Mouse (Mus musculus) forebrain, embryonic 12.5 days (tissue): ENCODE data around the gene Wfdc10. TPM values are rescaled to one million over a fixed set of nuclear protein-coding genes. Genes with fewer than 3 reads are reported as not detected.

Source experiments
- ATAC-seq: fragments of 200-750 bp; cut with Nextera tagmentation; 2 replicates; pipeline ENCODE4 v1.8.0; 2017; ENCODE audit warnings: moderate TSS enrichment; ENCODE audit not compliant: low FRiP score
- H3K27ac ChIP-seq: fragments of 300-500 bp; sonication (generic); 2 replicates; pipeline ENCODE4 v1.5.1; 2016; ENCODE audit warnings: mild to moderate bottlenecking
- H3K27me3 ChIP-seq: fragments of 300-500 bp; sonication (generic); 2 replicates; pipeline ENCODE4 v1.6.1; 2016; ENCODE audit warnings: mild to moderate bottlenecking
- H3K36me3 ChIP-seq: fragments of 300-500 bp; sonication (generic); replicated peaks from 2 replicates; pipeline ENCODE4 v1.6.1; 2016; ENCODE audit warnings: mild to moderate bottlenecking
- H3K4me1 ChIP-seq: fragments of 300-500 bp; sonication (generic); 2 replicates; pipeline ENCODE4 v1.6.1; 2016
- H3K4me2 ChIP-seq: fragments of 300-500 bp; sonication (generic); 2 replicates; pipeline ENCODE4 v1.6.1; 2016; ENCODE audit warnings: mild to moderate bottlenecking, moderate library complexity
- H3K4me3 ChIP-seq: fragments of 300-500 bp; sonication (generic); replicated peaks from 2 replicates; pipeline ENCODE4 v1.5.1; 2016; ENCODE audit warnings: mild to moderate bottlenecking
- H3K9ac ChIP-seq: fragments of 300-500 bp; sonication (generic); 2 replicates; pipeline ENCODE4 v1.6.1; 2016; ENCODE audit warnings: mild to moderate bottlenecking
- H3K9me3 ChIP-seq: fragments of 300-500 bp; sonication (generic); 2 replicates; pipeline ENCODE4 v1.6.1; 2016
- WGBS: fragments of 180-500 bp; shearing (Covaris S2); methylation state at CpG from one replicate; pipeline ENCODE4 v1.1.7; 2016; 5-methylcytosine and 5-hydroxymethylcytosine counted together
- polyA plus RNA-seq: library from polyadenylated mRNA; unstranded; fragments of >200 nt; fragmentation: Nextera tagmentation; extraction: Ambion mirVana; gene quantifications from 2 replicates; pipeline ENCODE4 v1.2.1, GENCODE M21; 2016

The Wfdc10 gene
- polyA plus RNA-seq, 1 experiment from 2014 or later: not detected

DNA sequence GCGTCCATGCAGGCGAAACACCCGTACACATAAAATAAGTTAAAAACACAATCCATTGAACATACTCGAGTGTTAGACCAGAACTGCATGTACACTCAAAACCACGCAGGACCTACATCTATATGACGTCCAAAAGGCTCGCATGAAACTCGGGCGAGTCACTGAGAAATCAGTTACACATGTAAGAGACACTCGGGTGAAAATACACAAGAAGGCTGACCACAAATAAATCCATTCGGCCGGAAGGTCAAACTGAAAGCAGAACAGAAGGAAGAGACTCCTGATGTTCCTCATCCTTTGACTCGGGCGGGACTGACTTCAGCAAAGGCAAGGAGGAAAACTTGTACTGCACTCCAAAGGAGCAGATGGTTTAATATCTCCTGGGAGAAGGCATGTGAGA lies 50.1 kb downstream of the Wfdc10 start:
- no peak overlapping the region for H3K4me3 ChIP-seq
- H3K27ac ChIP-seq: no peak overlapping the region
- no peak for ATAC-seq
- no peak overlapping the region for H3K4me2 ChIP-seq
- no peaks in the 10 kb centered on the region for H3K4me1 ChIP-seq
- no peaks in the 10 kb centered on the region for H3K9me3 ChIP-seq
- 91% methylated on average over 14 of the region's 14 CpGs for WGBS
- no peaks in the 10 kb centered on the region for H3K36me3 ChIP-seq
- no peaks in the 10 kb centered on the region for H3K27me3 ChIP-seq
- H3K9ac ChIP-seq: no peak overlapping the region

Other genes with a start within 250 kb of the Wfdc10 start
- gene Sdc4, start 212.2 kb upstream of the Wfdc10 start, polyA plus RNA-seq: 12.1 and 12.6 TPM in 2 replicates
- 60.5 and 67.4 TPM in 2 replicates for gene Sys1, start 199.1 kb upstream of the Wfdc10 start, polyA plus RNA-seq
- 4.7 and 6.2 TPM in 2 replicates for gene Gm20458, start 195.1 kb upstream of the Wfdc10 start, polyA plus RNA-seq
- not detected in 2 replicates for gene Trp53tg5, start 182.3 kb upstream of the Wfdc10 start, polyA plus RNA-seq
- 4.6 and 4.7 TPM in 2 replicates for gene Dbndd2, start 169.9 kb upstream of the Wfdc10 start, polyA plus RNA-seq
- 43.3 and 45.2 TPM in 2 replicates for gene Pigt, start 158.5 kb upstream of the Wfdc10 start, polyA plus RNA-seq
- 29.9 and 34.5 TPM in 2 replicates for gene Wfdc2, start 93.6 kb upstream of the Wfdc10 start, polyA plus RNA-seq
- gene Spint3, start 82.6 kb upstream of the Wfdc10 start, polyA plus RNA-seq: not detected in 2 replicates
- gene Wfdc6a, start 70.6 kb upstream of the Wfdc10 start, polyA plus RNA-seq: not detected in 2 replicates
- gene Eppin, start 62.5 kb upstream of the Wfdc10 start, polyA plus RNA-seq: not detected in 2 replicates
- gene Wfdc6b, start 42.5 kb upstream of the Wfdc10 start, polyA plus RNA-seq: not detected in 2 replicates
- gene Wfdc8, start 42.4 kb upstream of the Wfdc10 start, polyA plus RNA-seq: not detected in 2 replicates
- gene Wfdc16, start 17.2 kb upstream of the Wfdc10 start, polyA plus RNA-seq: not detected in 2 replicates
- not detected in 2 replicates for gene Wfdc9, start 537 bp downstream of the Wfdc10 start, polyA plus RNA-seq
- gene Wfdc11, start 18.0 kb downstream of the Wfdc10 start, polyA plus RNA-seq: not detected in 2 replicates
- not detected in 2 replicates for gene Wfdc13, start 29.1 kb downstream of the Wfdc10 start, polyA plus RNA-seq
- gene Spint4, start 42.5 kb downstream of the Wfdc10 start, polyA plus RNA-seq: not detected in 2 replicates
- gene Spint5, start 59.3 kb downstream of the Wfdc10 start, polyA plus RNA-seq: not detected in 2 replicates
- 0.73 and 0.81 TPM in 2 replicates for gene Wfdc3, start 89.9 kb downstream of the Wfdc10 start, polyA plus RNA-seq
- 83.6 and 88.3 TPM in 2 replicates for gene Dnttip1, start 89.9 kb downstream of the Wfdc10 start, polyA plus RNA-seq
- gene Ube2c, start 113.9 kb downstream of the Wfdc10 start, polyA plus RNA-seq: 601 and 611 TPM in 2 replicates
- gene Tnnc2, start 123.9 kb downstream of the Wfdc10 start, polyA plus RNA-seq: 1.3 TPM in 1 of 2 replicates, not detected in the other
- 11.5 and 13.0 TPM in 2 replicates for gene Snx21, start 129.8 kb downstream of the Wfdc10 start, polyA plus RNA-seq
- gene Acot8, start 148.8 kb downstream of the Wfdc10 start, polyA plus RNA-seq: 13.2 and 13.7 TPM in 2 replicates
- 10.2 and 10.7 TPM in 2 replicates for gene Zswim3, start 149.1 kb downstream of the Wfdc10 start, polyA plus RNA-seq
- gene Zswim1, start 166.6 kb downstream of the Wfdc10 start, polyA plus RNA-seq: 21.4 and 25.7 TPM in 2 replicates
- gene Spata25, start 172.5 kb downstream of the Wfdc10 start, polyA plus RNA-seq: not detected in 2 replicates
- gene Ctsa, start 176.8 kb downstream of the Wfdc10 start, polyA plus RNA-seq: 85.8 and 88.3 TPM in 2 replicates
- 4.2 and 4.6 TPM in 2 replicates for gene Neurl2, start 177.4 kb downstream of the Wfdc10 start, polyA plus RNA-seq
- 39.0 and 40.4 TPM in 2 replicates for gene Pltp, start 201.7 kb downstream of the Wfdc10 start, polyA plus RNA-seq
- 92.9 and 96.3 TPM in 2 replicates for gene Pcif1, start 223.3 kb downstream of the Wfdc10 start, polyA plus RNA-seq